Mouse (Mus musculus) midbrain, embryonic 12.5 days (tissue): ENCODE data around the gene Gm20388. TPM values are rescaled to one million over a fixed set of nuclear protein-coding genes. Genes with fewer than 3 reads are reported as not detected.

Experiments used
- ATAC-seq: fragments of 200-750 bp; cut with Nextera tagmentation; 2 replicates; pipeline ENCODE4 v1.8.0; 2017; ENCODE audit warnings: low read depth, moderate TSS enrichment, moderate library complexity; ENCODE audit not compliant: low FRiP score
- H3K27ac ChIP-seq: fragments of 300-500 bp; sonication (generic); replicated peaks from 2 replicates; pipeline ENCODE4 v1.5.1; 2016; ENCODE audit warnings: mild to moderate bottlenecking
- H3K27me3 ChIP-seq: fragments of 300-500 bp; sonication (generic); 2 replicates; pipeline ENCODE4 v1.6.1; 2016; ENCODE audit warnings: mild to moderate bottlenecking
- H3K36me3 ChIP-seq: fragments of 300-500 bp; sonication (generic); 2 replicates; pipeline ENCODE4 v1.6.1; 2016
- H3K4me1 ChIP-seq: fragments of 300-500 bp; sonication (generic); 2 replicates; pipeline ENCODE4 v1.6.1; 2016
- H3K4me2 ChIP-seq: fragments of 300-500 bp; sonication (generic); replicated peaks from 2 replicates; pipeline ENCODE4 v1.6.1; 2016; ENCODE audit warnings: mild to moderate bottlenecking, moderate library complexity
- H3K4me3 ChIP-seq: fragments of 300-500 bp; sonication (generic); 2 replicates; pipeline ENCODE4 v1.5.1; 2016; ENCODE audit warnings: mild to moderate bottlenecking
- H3K9ac ChIP-seq: fragments of 300-500 bp; sonication (generic); replicated peaks from 2 replicates; pipeline ENCODE4 v1.6.1; 2016; ENCODE audit warnings: mild to moderate bottlenecking, moderate library complexity
- H3K9me3 ChIP-seq: fragments of 300-500 bp; sonication (generic); 2 replicates; pipeline ENCODE4 v1.6.1; 2016; ENCODE audit warnings: mild to moderate bottlenecking
- WGBS: fragments of 180-500 bp; shearing (Covaris S2); methylation state at CpG from one replicate; pipeline ENCODE4 v1.1.7; 2016; 5-methylcytosine and 5-hydroxymethylcytosine counted together
- polyA plus RNA-seq: library from polyadenylated mRNA; unstranded; fragments of >200 nt; fragmentation: Nextera tagmentation; extraction: Ambion mirVana; gene quantifications from 2 replicates; pipeline ENCODE4 v1.2.1, GENCODE M21; 2016

Gene Gm20388
- polyA plus RNA-seq, 1 experiment from 2014 or later, result not detected

DNA sequence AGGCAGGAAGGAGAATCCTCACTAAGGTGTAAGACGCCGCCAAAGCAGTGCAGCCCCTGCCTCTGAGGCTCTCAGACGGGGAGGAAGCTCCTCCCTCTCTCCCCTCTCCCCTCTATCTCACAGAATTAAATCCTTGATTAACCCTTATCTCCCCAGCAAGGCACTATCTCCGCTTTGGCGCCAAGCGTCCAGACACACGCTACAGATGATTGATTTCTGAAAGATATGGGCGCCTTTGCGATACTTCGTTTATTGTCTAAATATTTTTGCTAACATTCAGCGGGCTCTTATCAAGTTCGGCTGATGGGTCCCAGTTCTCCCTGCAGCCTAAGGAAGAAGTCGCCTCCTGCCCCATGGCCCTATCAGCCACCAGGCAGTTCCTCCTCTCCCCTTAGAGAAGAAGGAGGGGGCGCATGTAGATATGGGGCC lies 2415.5 kb downstream of the Gm20388 start:
- H3K4me2 ChIP-seq, result peak overlapping the region; percentile 34
- peak overlapping the region; percentile 27; the same call in 1 of the 2 replicates for H3K27ac ChIP-seq
- ATAC-seq, result no peak
- 10% methylated on average over 14 of the region's 14 CpGs for WGBS
- peaks cover 46% of the 10 kb centered on the region for H3K4me1 ChIP-seq
- H3K36me3 ChIP-seq, result no peaks in the 10 kb centered on the region
- no peak overlapping the region; the same call in 1 of the 2 replicates for H3K4me3 ChIP-seq
- no peaks in the 10 kb centered on the region for H3K9me3 ChIP-seq
- peak overlapping the region; percentile 12; the same call in 1 of the 2 replicates for H3K9ac ChIP-seq
- peaks cover 5% of the 10 kb centered on the region for H3K27me3 ChIP-seq

GRCm38 (mm10) chr8:122329072-122329471 lies 2418.4 kb downstream of the Gm20388 start:
- Histone ChIP-seq H3K4me1 (peaks cover 34% of the 10 kb centered on the region), H3K9ac (no peak overlapping the region), H3K27me3 (peaks cover 7% of the 10 kb centered on the region), H3K9me3 (no peaks in the 10 kb centered on the region), H3K4me3 (no peak overlapping the region), H3K36me3 (no peaks in the 10 kb centered on the region), H3K4me2 (no peak overlapping the region), H3K27ac (peak overlapping the region; percentile 69)
- WGBS, result 72% methylated on average over 8 of the region's 8 CpGs
- ATAC-seq, result no peak

DNA sequence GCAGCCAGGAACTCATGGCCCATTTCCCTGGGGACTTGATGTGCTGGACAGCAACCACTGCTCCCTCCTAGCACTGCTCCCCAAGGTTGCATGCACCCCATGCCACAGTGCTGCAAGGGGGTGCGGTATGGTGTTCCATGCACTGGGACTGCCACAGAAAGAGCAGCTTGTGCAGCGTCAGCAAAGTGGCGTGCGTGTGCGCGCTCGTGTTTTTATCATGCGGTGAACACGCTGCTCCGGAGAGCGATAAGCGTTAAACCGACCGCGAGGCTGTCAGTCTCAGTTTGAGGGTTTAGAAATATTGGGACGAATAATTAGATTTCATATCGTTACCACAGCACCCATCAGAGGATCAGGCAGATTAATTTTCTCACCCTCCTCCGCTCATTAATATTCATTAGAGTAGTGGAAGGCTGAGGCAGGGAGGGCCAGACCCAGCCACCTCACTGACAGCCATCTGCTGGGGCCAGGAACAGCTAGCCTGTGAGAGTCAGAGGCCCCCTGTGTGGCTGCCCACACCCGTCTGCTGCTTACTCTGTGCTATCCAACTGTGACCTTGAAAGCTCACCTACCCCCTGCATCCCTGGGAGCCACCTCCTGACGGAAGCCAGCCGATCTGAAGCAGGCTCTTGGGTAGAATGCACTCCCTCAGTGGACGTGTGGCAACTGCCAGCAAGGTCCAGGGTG lies 2419.1 kb downstream of the Gm20388 start:
- H3K4me2 ChIP-seq, result no peak overlapping the region
- H3K36me3 ChIP-seq, result no peaks in the 10 kb centered on the region
- H3K27ac ChIP-seq, result peak overlapping the region; percentile 69
- H3K4me3 ChIP-seq, result no peak overlapping the region
- H3K9ac ChIP-seq, result no peak overlapping the region
- H3K4me1 ChIP-seq, result peaks cover 28% of the 10 kb centered on the region
- H3K27me3 ChIP-seq, result peaks cover 14% of the 10 kb centered on the region
- H3K9me3 ChIP-seq, result no peaks in the 10 kb centered on the region
- no peak for ATAC-seq
- WGBS, result 69% methylated on average over 22 of the region's 22 CpGs

- peaks cover 22% of the 10 kb centered on the region for H3K27me3 ChIP-seq
- H3K36me3 ChIP-seq, result no peaks in the 10 kb centered on the region
- 72% methylated on average over 12 of the region's 12 CpGs for WGBS
- H3K27ac ChIP-seq, result peak overlapping the region; percentile 66
- H3K9ac ChIP-seq, result 0 out of 2 replicates have a peak overlapping the region, but pooled peaks have one; percentile 16
- H3K9me3 ChIP-seq, result no peaks in the 10 kb centered on the region
- no peak overlapping the region for H3K4me3 ChIP-seq
- peaks cover 27% of the 10 kb centered on the region for H3K4me1 ChIP-seq
- ATAC-seq, result no peak
- H3K4me2 ChIP-seq, result no peak overlapping the region
Measured at GRCm38 (mm10) chr8:122330446-122331133, 2419.9 kb downstream of the Gm20388 start.

GRCm38 (mm10) chr8:122331134-122331523 lies 2420.5 kb downstream of the Gm20388 start:
- Histone ChIP-seq H3K4me3 (no peak overlapping the region), H3K27me3 (peaks cover 28% of the 10 kb centered on the region), H3K36me3 (no peaks in the 10 kb centered on the region), H3K27ac (no peak overlapping the region; the same call in 1 of the 2 replicates), H3K4me2 (no peak overlapping the region), H3K9me3 (no peaks in the 10 kb centered on the region), H3K9ac (0 out of 2 replicates have a peak overlapping the region, but pooled peaks have one; percentile 16), H3K4me1 (peaks cover 27% of the 10 kb centered on the region)
- 79% methylated on average over 3 of the region's 3 CpGs for WGBS
- ATAC-seq, result no peak

- no peaks in the 10 kb centered on the region for H3K36me3 ChIP-seq
- peaks cover 46% of the 10 kb centered on the region for H3K27me3 ChIP-seq
- H3K4me2 ChIP-seq, result no peak overlapping the region
- no peak overlapping the region for H3K9ac ChIP-seq
- H3K4me3 ChIP-seq, result no peak overlapping the region
- H3K27ac ChIP-seq, result no peak overlapping the region
- H3K9me3 ChIP-seq, result no peaks in the 10 kb centered on the region
- 71% methylated on average over 6 of the region's 6 CpGs for WGBS
- peaks cover 33% of the 10 kb centered on the region for H3K4me1 ChIP-seq
- ATAC-seq, result no peak
Measured at GRCm38 (mm10) chr8:122332753-122333506, 2422.3 kb downstream of the Gm20388 start.

DNA sequence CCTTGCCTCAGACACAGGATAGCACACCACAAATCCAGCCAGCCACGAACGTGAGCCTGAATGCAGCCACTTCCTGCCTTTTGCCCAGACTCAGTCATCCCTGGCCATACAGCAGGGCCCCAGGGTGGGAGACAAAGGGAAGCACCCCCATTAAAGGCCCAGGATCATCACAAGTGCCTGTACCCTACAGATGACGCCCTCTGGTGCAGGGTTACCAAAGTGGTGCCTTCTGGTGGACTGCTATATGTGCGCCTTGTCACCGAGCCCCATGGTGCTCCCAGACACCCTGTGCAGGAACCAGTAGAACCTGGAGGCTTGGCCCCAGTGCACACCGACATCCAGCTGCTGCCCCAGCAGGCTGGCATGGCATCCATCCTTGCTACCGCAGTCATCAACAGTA lies 2422.9 kb downstream of the Gm20388 start:
- H3K4me3 ChIP-seq, result no peak overlapping the region
- peaks cover 33% of the 10 kb centered on the region for H3K4me1 ChIP-seq
- H3K4me2 ChIP-seq, result no peak overlapping the region
- H3K27me3 ChIP-seq, result peaks cover 52% of the 10 kb centered on the region
- H3K27ac ChIP-seq, result no peak overlapping the region
- no peaks in the 10 kb centered on the region for H3K9me3 ChIP-seq
- no peaks in the 10 kb centered on the region for H3K36me3 ChIP-seq
- ATAC-seq, result no peak
- H3K9ac ChIP-seq, result no peak overlapping the region
- WGBS, result 77% methylated on average over 7 of the region's 7 CpGs

- ATAC-seq, result no peak
- H3K27ac ChIP-seq, result no peak overlapping the region
- WGBS, result 83% methylated on average over 13 of the region's 13 CpGs
- H3K9ac ChIP-seq, result no peak overlapping the region
- peaks cover 24% of the 10 kb centered on the region for H3K4me1 ChIP-seq
- H3K27me3 ChIP-seq, result peaks cover 66% of the 10 kb centered on the region
- peak overlapping the region; percentile 89 for H3K4me2 ChIP-seq
- no peaks in the 10 kb centered on the region for H3K36me3 ChIP-seq
- H3K4me3 ChIP-seq, result peak overlapping the region; percentile 60; the same call in 1 of the 2 replicates
- H3K9me3 ChIP-seq, result no peaks in the 10 kb centered on the region
Measured at GRCm38 (mm10) chr8:122334791-122335490, 2424.3 kb downstream of the Gm20388 start.

- ATAC-seq, result peak; percentile 39; the same call in 1 of the 2 replicates
- WGBS, result 9% methylated on average over 47 of the region's 57 CpGs
- H3K4me1 ChIP-seq, result peaks cover 20% of the 10 kb centered on the region
Measured at GRCm38 (mm10) chr8:122335638-122336250, 2425.1 kb downstream of the Gm20388 start.

GRCm38 (mm10) chr8:122336251-122336910 lies 2425.7 kb downstream of the Gm20388 start:
- H3K9ac ChIP-seq, result peak overlapping the region; percentile 50
- peaks cover 20% of the 10 kb centered on the region for H3K4me1 ChIP-seq
- no peaks in the 10 kb centered on the region for H3K9me3 ChIP-seq
- peaks cover 77% of the 10 kb centered on the region for H3K27me3 ChIP-seq
- WGBS, result 3% methylated on average over 74 of the region's 81 CpGs
- peak; percentile 78 for ATAC-seq
- H3K4me3 ChIP-seq, result peak overlapping the region; percentile 60
- H3K27ac ChIP-seq, result no peak overlapping the region
- peak overlapping the region; percentile 89 for H3K4me2 ChIP-seq
- H3K36me3 ChIP-seq, result no peaks in the 10 kb centered on the region

More at GRCm38 (mm10) chr8:122335638-122336250, 2425.1 kb downstream of the Gm20388 start:
- H3K4me3 ChIP-seq, result peak overlapping the region; percentile 60
- peak overlapping the region; percentile 89 for H3K4me2 ChIP-seq
- H3K27me3 ChIP-seq, result peaks cover 73% of the 10 kb centered on the region
- H3K27ac ChIP-seq, result no peak overlapping the region
- H3K36me3 ChIP-seq, result no peaks in the 10 kb centered on the region
- H3K9me3 ChIP-seq, result no peaks in the 10 kb centered on the region
- H3K9ac ChIP-seq, result peak overlapping the region; percentile 50; the same call in 1 of the 2 replicates
